Mouse (Mus musculus) hindbrain, embryonic 12.5 days (tissue): ENCODE measurements around the gene Nhlh1. TPM values are rescaled to one million over a fixed set of nuclear protein-coding genes. Genes with fewer than 3 reads are reported as not detected.

Source experiments
- ATAC-seq: fragments of 200-750 bp; cut with Nextera tagmentation; 2 replicates; pipeline ENCODE4 v1.8.0; 2017; ENCODE audit warnings: moderate TSS enrichment; ENCODE audit not compliant: low FRiP score
- H3K27ac ChIP-seq: fragments of 300-500 bp; sonication (generic); 2 replicates; pipeline ENCODE4 v1.5.1; 2016; ENCODE audit warnings: mild to moderate bottlenecking
- H3K27me3 ChIP-seq: fragments of 300-500 bp; sonication (generic); 2 replicates; pipeline ENCODE4 v1.6.1; 2016; ENCODE audit warnings: mild to moderate bottlenecking
- H3K36me3 ChIP-seq: fragments of 300-500 bp; sonication (generic); 2 replicates; pipeline ENCODE4 v1.6.1; 2016; ENCODE audit warnings: mild to moderate bottlenecking
- H3K4me1 ChIP-seq: fragments of 300-500 bp; sonication (generic); 2 replicates; pipeline ENCODE4 v1.6.1; 2016
- H3K4me2 ChIP-seq: fragments of 300-500 bp; sonication (generic); replicated peaks from 2 replicates; pipeline ENCODE4 v1.6.1; 2016; ENCODE audit warnings: mild to moderate bottlenecking
- H3K4me3 ChIP-seq: fragments of 300-500 bp; sonication (generic); 2 replicates; pipeline ENCODE4 v1.5.1; 2016; ENCODE audit warnings: mild to moderate bottlenecking
- H3K9ac ChIP-seq: fragments of 300-500 bp; sonication (generic); 2 replicates; pipeline ENCODE4 v1.6.1; 2016; ENCODE audit warnings: mild to moderate bottlenecking, moderate library complexity
- H3K9me3 ChIP-seq: fragments of 300-500 bp; sonication (generic); replicated peaks from 2 replicates; pipeline ENCODE4 v1.6.1; 2016; ENCODE audit warnings: mild to moderate bottlenecking
- WGBS: fragments of 180-500 bp; shearing (Covaris S2); methylation state at CpG from one replicate; pipeline ENCODE4 v1.1.7; 2016; 5-methylcytosine and 5-hydroxymethylcytosine counted together
- polyA plus RNA-seq: library from polyadenylated mRNA; unstranded; fragments of >200 nt; fragmentation: Nextera tagmentation; extraction: Ambion mirVana; gene quantifications from 2 replicates; pipeline ENCODE4 v1.2.1, GENCODE M21; 2016

The Nhlh1 gene
- polyA plus RNA-seq, 1 experiment from 2014 or later: 14.5 TPM

DNA sequence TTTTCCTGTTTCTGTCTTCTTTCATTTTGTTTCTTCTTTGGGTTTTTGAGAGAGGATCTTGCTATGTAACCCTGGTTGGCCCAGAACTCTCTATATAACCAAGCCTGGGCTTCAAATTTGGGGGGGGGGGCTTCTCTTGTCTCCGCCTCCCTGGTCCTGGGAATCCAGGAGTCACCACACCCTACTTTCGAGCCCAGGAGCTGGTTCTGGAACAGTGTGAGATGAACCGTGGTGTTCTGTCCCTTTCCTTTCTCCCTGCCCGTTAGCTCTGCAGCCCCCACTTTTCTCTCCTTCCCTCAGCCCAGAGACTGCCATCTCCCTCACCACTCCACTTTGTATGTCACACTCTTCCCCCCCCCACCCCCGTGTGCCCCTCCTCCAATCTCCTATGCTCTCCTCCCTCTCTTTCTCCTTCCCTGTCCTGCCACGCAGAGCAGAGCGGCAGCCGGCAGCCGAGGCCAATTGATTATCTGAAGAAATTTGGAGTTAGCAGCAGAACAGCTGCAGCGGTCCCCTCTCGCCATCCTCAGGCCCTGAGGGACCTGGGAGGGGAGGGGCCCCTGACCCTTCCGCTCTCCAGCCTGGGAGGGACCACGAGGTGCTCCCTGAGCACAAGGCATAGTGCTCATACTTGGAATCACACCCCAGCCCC lies 8.1 kb downstream of the Nhlh1 start:
- no peaks in the 10 kb centered on the region for H3K9me3 ChIP-seq
- no peak overlapping the region for H3K4me3 ChIP-seq
- WGBS: 16% methylated on average over 13 of the region's 13 CpGs
- peak overlapping the region; percentile 35; the same call in 1 of the 2 replicates for H3K9ac ChIP-seq
- H3K27ac ChIP-seq: peak overlapping the region; percentile 94
- peak; percentile 76 for ATAC-seq
- no peaks in the 10 kb centered on the region for H3K36me3 ChIP-seq
- peak overlapping the region; percentile 29 for H3K4me2 ChIP-seq
- H3K27me3 ChIP-seq: peaks cover 12% of the 10 kb centered on the region; the same call in 1 of the 2 replicates
- peaks cover 46% of the 10 kb centered on the region for H3K4me1 ChIP-seq

DNA sequence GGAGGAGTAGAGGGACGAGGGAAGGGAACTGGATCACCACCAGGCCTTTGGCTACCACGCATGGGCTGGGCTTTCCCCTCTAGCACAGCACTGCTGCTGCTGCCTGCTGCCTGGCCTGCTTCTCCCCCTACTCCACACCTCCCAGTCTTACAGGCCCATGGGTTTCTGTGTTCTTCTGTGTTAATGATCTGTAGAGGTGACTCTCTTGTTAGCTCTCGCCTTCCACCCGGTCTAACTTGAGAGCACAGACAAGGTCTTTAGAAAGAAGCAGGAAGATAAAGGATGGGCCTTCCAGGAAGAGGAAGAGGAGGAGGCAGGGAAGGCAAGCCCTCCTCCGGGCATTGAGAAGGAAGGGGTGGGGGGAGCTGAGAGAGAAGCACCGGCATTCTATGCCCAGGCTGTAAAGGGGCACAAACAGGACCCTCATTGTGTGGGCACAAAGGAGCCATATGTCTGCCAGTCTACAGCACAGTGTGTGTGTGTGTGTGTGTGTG lies 9.1 kb downstream of the Nhlh1 start:
- Histone ChIP-seq H3K36me3 (no peaks in the 10 kb centered on the region), H3K4me2 (peak overlapping the region; percentile 29), H3K4me3 (no peak overlapping the region), H3K27ac (peak overlapping the region; percentile 94), H3K4me1 (peaks cover 37% of the 10 kb centered on the region), H3K9ac (peak overlapping the region; percentile 29), H3K9me3 (no peaks in the 10 kb centered on the region), H3K27me3 (peaks cover 10% of the 10 kb centered on the region)
- WGBS: 8% methylated on average over 6 of the region's 6 CpGs
- peak; percentile 86 for ATAC-seq

DNA sequence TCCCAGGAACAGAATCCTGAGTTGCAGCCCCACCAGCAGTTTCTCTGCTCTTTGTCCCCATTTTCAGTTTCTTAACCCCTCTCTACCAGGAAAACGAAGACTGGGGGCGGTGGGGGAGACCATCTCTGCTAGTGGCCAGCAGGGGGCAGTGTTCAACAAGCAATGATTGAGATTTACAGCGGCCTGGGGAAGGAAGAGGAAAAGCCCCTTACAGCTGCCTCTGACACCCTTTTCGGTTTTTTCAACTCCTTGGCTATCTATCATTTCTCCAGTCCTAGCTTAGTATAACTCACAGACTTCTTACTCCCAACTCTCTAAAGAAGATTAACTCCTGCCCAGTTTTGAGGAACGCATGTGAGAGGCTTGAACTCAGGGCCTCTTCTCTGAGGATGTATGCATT lies 10.4 kb downstream of the Nhlh1 start:
- peak overlapping the region; percentile 94 for H3K27ac ChIP-seq
- H3K9ac ChIP-seq: no peak overlapping the region
- peaks cover 6% of the 10 kb centered on the region for H3K27me3 ChIP-seq
- H3K36me3 ChIP-seq: no peaks in the 10 kb centered on the region
- peaks cover 28% of the 10 kb centered on the region for H3K4me1 ChIP-seq
- ATAC-seq: no peak
- no peaks in the 10 kb centered on the region for H3K9me3 ChIP-seq
- H3K4me2 ChIP-seq: peak overlapping the region; percentile 29
- 9% methylated on average over 5 of the region's 5 CpGs for WGBS
- H3K4me3 ChIP-seq: no peak overlapping the region

DNA sequence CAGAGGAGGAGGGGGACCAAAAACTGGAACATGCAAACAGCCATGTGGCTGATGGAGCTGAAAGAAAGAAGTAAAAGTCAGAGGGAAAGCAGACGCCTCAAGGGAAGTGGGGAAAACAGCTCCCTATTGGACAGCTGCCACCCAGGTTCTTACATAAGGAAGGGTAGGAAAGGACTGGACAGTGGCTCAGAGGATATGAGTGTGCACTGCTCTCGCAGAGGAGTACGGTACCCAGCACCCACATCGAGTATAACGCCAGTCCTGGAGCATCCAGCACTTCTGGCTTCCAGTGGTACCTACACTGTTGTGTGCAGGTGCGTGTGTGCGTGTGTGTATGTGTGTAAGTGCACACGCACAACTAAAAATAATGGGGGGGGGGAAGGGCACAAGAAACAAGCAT lies 11.0 kb downstream of the Nhlh1 start:
- no peak for ATAC-seq
- Histone ChIP-seq H3K4me3 (no peak overlapping the region), H3K36me3 (no peaks in the 10 kb centered on the region), H3K9ac (no peak overlapping the region), H3K9me3 (no peaks in the 10 kb centered on the region), H3K27me3 (peaks cover 6% of the 10 kb centered on the region), H3K27ac (no peak overlapping the region), H3K4me2 (peak overlapping the region; percentile 29), H3K4me1 (peaks cover 28% of the 10 kb centered on the region)
- WGBS: 79% methylated on average over 8 of the region's 8 CpGs

DNA sequence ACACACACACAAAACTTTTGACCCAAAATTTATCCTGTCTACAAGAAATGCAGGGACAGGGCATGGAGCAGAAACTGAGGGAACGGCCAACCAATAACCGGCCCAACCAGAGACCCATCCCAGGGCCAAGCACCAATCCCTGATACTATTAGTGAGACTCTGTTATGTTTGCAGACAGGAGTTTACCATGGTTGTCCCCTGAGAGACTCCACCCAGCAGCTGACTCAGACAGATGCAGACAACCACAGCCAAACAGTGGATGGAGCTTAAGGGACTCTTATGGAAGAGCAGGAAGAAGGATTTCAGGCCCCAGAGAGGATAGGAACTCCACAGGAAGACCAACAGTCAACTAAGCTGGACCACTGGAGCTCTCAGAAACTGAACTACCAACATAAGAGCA lies 27.5 kb downstream of the Nhlh1 start:
- peaks cover 28% of the 10 kb centered on the region for H3K4me1 ChIP-seq
- no peaks in the 10 kb centered on the region for H3K36me3 ChIP-seq
- no peak for ATAC-seq
- no peak overlapping the region for H3K9ac ChIP-seq
- no peaks in the 10 kb centered on the region for H3K27me3 ChIP-seq
- 86% methylated on average over 2 of the region's 2 CpGs for WGBS
- H3K27ac ChIP-seq: no peak overlapping the region
- H3K4me2 ChIP-seq: no peak overlapping the region
- H3K4me3 ChIP-seq: no peak overlapping the region
- H3K9me3 ChIP-seq: no peaks in the 10 kb centered on the region

DNA sequence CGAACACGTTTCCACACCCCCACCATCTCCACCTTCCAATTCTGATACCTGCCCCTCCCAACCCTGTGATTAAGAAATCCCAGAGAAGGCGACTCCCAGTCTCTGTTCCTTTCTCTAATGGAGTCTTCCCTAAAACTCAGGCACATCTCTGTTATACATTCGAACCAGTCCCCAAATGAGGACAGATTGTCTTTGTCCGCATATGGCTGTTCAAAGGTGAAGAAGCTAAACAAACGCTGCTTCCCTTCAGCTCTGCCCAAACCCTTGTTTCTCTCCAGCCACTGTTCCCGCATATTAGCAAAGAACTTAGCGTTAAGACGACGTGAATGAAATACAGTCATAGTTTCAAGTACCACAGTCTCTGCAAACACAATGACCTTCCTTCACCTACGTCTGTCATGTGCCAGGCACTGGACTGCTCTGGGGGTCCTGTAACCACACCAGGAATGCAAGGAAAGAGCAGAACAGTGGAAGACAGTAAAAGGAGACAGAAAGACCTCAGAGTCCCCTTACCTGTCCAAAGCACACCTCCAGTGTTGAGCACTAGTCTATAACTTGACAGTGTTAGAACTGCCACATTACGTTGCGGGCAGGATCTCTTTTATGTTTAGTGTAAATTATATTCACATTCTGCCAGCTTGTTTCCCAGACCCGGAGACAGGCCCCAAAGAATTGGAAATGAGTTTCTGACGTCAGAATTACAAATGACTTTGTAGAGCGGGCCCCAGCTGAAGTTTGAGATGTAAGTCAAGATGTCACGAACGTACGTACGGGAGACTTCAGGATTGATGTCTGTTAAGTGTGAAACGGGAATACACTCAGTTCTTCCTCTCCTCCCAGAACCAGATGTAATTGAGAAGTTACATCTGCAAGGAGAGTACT lies 28.7 kb downstream of the Nhlh1 start, which contains the start of gene Vangl2:
TSS of gene Vangl2 (minus strand) at position 51 of the 882 bp plus-strand sequence.
- no peaks in the 10 kb centered on the region for H3K9me3 ChIP-seq
- H3K4me1 ChIP-seq: peaks cover 41% of the 10 kb centered on the region
- H3K27ac ChIP-seq: peak within 1 kb of the TSS; percentile 98
- peak within 1 kb of the TSS; percentile 82 for H3K4me3 ChIP-seq
- no peaks in the 10 kb centered on the region for H3K36me3 ChIP-seq
- peak within 1 kb of the TSS; percentile 84 for H3K9ac ChIP-seq
- 30% methylated on average over 21 of the region's 21 CpGs for WGBS
- ATAC-seq: no peak
- peak within 1 kb of the TSS; percentile 90 for H3K4me2 ChIP-seq
- H3K27me3 ChIP-seq: no peaks in the 10 kb centered on the region

DNA sequence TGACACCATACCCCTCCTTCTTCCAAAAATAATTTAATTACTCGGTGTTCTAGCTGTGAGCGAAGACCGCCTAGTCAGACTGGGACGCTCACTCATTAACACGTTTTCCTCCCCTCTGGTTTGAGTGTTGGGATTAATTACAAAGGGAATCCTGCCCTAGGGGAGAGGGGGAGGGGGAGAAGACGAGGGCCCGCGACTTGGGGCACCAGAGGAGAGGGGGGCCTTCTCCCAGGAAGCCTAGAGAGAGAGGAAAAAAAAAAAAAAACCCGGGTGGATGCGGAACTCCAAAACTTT lies 29.6 kb downstream of the Nhlh1 start:
- no peak for ATAC-seq
- Histone ChIP-seq H3K4me2 (peak overlapping the region; percentile 90), H3K9ac (peak overlapping the region; percentile 84), H3K4me1 (peaks cover 48% of the 10 kb centered on the region), H3K4me3 (peak overlapping the region; percentile 82; the same call in 1 of the 2 replicates), H3K27me3 (no peaks in the 10 kb centered on the region), H3K9me3 (no peaks in the 10 kb centered on the region), H3K27ac (peak overlapping the region; percentile 98), H3K36me3 (no peaks in the 10 kb centered on the region)
- WGBS: 6% methylated on average over 10 of the region's 10 CpGs

DNA sequence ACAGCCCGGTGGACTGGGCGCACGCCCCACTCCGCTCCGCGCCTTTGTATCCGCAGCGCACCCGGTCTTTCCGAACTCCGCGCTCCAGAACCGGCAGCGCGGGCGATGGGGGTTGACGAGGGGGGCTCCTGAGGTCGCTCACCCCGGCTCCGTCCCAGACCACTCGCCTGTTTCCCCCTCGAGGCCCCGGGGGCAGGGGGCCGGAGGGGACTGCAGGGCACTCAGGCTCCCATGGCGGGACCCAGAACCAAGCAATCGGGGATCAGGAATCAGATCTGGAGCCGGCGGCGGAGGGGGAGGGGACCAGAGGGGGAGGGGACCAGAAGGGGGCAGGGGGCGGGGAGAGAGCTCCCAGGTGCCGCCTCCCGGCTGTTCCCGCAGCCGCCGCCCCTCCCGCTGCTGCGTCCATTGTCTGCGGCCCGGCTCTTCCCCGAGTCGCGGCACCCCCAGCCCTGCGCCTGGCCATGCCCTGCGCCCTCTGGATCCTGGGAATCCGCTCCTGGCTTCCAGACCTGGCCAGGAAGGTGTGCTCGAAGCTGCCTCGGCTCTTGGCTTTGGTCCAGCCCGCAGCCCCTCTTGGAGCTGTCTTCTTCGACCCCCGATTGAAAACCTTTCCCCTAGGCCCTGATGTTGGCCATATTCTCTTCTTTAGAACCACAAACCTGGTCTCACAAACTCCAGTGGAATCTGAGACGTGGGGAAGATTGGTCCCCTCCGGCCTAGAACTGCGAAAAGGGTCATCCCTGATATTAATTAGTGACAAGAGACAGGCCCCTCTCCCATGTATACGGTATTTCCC lies 30.2 kb downstream of the Nhlh1 start:
- no peaks in the 10 kb centered on the region for H3K9me3 ChIP-seq
- H3K27me3 ChIP-seq: no peaks in the 10 kb centered on the region
- ATAC-seq: peak; percentile 86
- H3K4me1 ChIP-seq: peaks cover 53% of the 10 kb centered on the region
- H3K9ac ChIP-seq: peak overlapping the region; percentile 84
- peak overlapping the region; percentile 82 for H3K4me3 ChIP-seq
- WGBS: under 1% methylated on average over 42 of the region's 54 CpGs
- peak overlapping the region; percentile 98 for H3K27ac ChIP-seq
- no peaks in the 10 kb centered on the region for H3K36me3 ChIP-seq
- peak overlapping the region; percentile 90 for H3K4me2 ChIP-seq

DNA sequence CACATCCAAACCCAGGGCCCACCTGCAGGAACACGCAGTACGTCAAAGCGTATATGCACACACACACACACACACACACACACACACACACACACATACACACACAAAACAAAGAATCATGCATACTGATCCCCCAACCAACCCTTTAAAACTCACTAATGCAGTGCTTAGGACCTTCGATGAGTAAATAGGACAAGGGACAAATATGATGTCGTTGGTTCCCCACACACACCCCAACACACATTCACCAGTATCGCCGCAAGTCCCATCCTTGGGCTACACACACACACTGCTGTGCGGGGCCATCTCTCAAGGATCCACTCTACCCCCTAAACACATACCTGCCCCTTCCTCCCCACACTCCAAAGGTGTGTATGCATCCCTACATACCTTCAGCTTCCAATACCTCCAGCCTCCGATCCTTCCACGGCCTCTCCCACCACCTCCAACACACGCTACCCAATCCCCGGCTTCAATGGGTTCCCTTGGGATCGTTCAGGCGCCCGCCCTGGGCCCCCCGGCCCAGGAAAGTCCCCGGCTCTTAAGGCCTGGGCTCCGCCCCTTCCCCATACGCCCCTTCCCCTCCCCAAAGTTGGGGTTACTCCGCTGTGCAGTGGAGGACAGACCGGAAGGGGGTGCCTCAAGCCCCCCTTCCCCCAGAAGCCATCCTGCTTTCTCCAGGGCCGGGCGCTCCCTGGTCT lies 31.0 kb downstream of the Nhlh1 start:
- H3K36me3 ChIP-seq: no peaks in the 10 kb centered on the region
- peak; percentile 62 for ATAC-seq
- 2% methylated on average over 23 of the region's 23 CpGs for WGBS

DNA sequence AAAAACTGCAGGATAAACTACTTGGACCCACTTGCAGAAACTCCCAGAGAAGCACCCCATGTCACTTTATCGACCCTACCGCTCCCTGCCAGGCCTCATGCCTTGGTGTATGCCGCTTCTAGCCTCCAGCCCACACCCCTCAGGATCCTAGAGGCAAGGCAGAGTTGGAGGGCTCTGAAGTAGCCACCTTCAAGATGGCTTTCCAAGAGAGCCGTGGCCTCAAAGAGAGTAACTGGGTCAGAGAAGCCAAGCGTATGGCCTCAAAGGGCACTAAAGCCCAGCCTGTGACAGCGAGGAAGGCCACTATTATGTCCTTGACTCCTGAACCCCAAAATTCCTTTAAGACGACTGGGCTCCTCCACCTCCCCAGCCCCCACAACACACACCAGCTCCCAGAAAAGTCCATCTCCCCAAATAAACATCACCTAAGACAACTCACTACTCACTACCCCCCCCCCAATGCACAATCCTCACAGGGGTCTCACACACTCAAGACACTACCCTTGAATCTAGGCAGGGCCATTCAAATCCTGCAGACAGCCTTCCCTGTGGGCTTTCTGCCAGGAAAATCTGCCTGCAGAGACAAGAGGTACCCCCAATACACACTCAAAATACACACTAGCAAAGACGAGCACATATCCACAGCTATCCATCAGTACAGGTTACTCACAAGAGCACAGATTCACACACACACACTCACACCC lies 32.0 kb downstream of the Nhlh1 start:
- H3K27me3 ChIP-seq: no peaks in the 10 kb centered on the region
- H3K9ac ChIP-seq: peak overlapping the region; percentile 84
- H3K9me3 ChIP-seq: no peaks in the 10 kb centered on the region
- H3K27ac ChIP-seq: peak overlapping the region; percentile 98
- peak overlapping the region; percentile 90 for H3K4me2 ChIP-seq
- 16% methylated on average over 8 of the region's 8 CpGs for WGBS
- no peak for ATAC-seq
- peaks cover 70% of the 10 kb centered on the region for H3K4me1 ChIP-seq
- no peaks in the 10 kb centered on the region for H3K36me3 ChIP-seq
- H3K4me3 ChIP-seq: peak overlapping the region; percentile 82

More for the DNA sequence above, 31.0 kb downstream of the Nhlh1 start:
- peak overlapping the region; percentile 84 for H3K9ac ChIP-seq
- no peaks in the 10 kb centered on the region for H3K27me3 ChIP-seq
- peak overlapping the region; percentile 82 for H3K4me3 ChIP-seq
- H3K9me3 ChIP-seq: no peaks in the 10 kb centered on the region
- H3K27ac ChIP-seq: peak overlapping the region; percentile 98
- peaks cover 62% of the 10 kb centered on the region for H3K4me1 ChIP-seq
- peak overlapping the region; percentile 90 for H3K4me2 ChIP-seq
